Mouse (Mus musculus) bone marrow, adult 2 months (tissue): ENCODE data around the gene Sqstm1.

Experiments used
- CTCF ChIP-seq: fragments of 200-500 bp; IDR thresholded peaks from 2 replicates; pipeline ENCODE4 v1.5.1; 2011; ENCODE audit warnings: low read length, control low read depth; ENCODE audit not compliant: control insufficient read depth, insufficient read depth
- POLR2A ChIP-seq: fragments of 200-500 bp; IDR thresholded peaks from 2 replicates; pipeline ENCODE4 v1.6.1; 2011; ENCODE audit warnings: low read depth, mild to moderate bottlenecking, control low read depth, low read length, borderline replicate concordance; ENCODE audit not compliant: control insufficient read depth

- TF ChIP-seq CTCF (no peak), POLR2A (no peak)
Observed at GRCm38 (mm10) chr11:50177111-50177510, 33.5 kb downstream of the Sqstm1 start.
